Mouse (Mus musculus): ENCODE results near the gene Mtfmt. TPM values are rescaled to one million over a fixed set of nuclear protein-coding genes. Genes with fewer than 3 reads are reported as not detected.

Gene Mtfmt
- total and polyA plus RNA-seq, 3 experiments: 18.1 to 26.3 (median 26.2) TPM

- TF ChIP-seq CHD1 (IDR thresholded peaks at IDR 0.05; ENCODE audit: low read depth, low read length) (no peak), ELF1 (IDR thresholded peaks at IDR 0.05; ENCODE audit: low read depth, low read length) (no peak), POLR2AphosphoS2 (IDR thresholded peaks at IDR 0.05; ENCODE audit: low read depth, low read length) (no peak), MXI1 (IDR thresholded peaks at IDR 0.05; ENCODE audit: low read depth, low read length) (no peak), UBTF (IDR thresholded peaks at IDR 0.05; ENCODE audit: low read depth, low read length) (no peak), POLR2A (IDR thresholded peaks at IDR 0.05; ENCODE audit: low read depth, low read length) (no peak), ZMIZ1 (IDR thresholded peaks at IDR 0.05; ENCODE audit: low read depth, low read length) (no peak), HCFC1 (IDR thresholded peaks at IDR 0.05; ENCODE audit: low read depth, low read length) (no peak), ZC3H11A (IDR thresholded peaks at IDR 0.05; ENCODE audit: low read depth, low read length) (no peak), ZKSCAN1 (IDR thresholded peaks at IDR 0.05; ENCODE audit: borderline replicate concordance, low read depth, low read length) (no peak), JUN (IDR thresholded peaks at IDR 0.05; ENCODE audit: insufficient read depth, low read depth, low read length) (no peak), NELFE (IDR thresholded peaks at IDR 0.05; ENCODE audit: low read depth, low read length) (no peak)
- H3K36me3 ChIP-seq (replicated peaks in 1 of 2; ENCODE audit: control insufficient read depth in 1 of 2, insufficient read depth in 1 of 2, low read length in 1 of 2): no peaks in the 10 kb centered on the region
- H3K4me2 ChIP-seq (ENCODE audit: insufficient read depth, low read depth, poor library complexity, severe bottlenecking): no peak overlapping the region
- no peaks in the 10 kb centered on the region for H3K79me2 ChIP-seq (replicated peaks; ENCODE audit: control insufficient read depth, extremely low read depth, insufficient read depth, poor library complexity, severe bottlenecking)
- H3K9me3 ChIP-seq (replicated peaks; ENCODE audit: low read length): no peaks in the 10 kb centered on the region
- H3K27me3 ChIP-seq (replicated peaks): peaks cover 7% of the 10 kb centered on the region
- no peak overlapping the region for H3K9ac ChIP-seq (ENCODE audit: insufficient read depth, low read depth)
- peaks cover 0 to 6% of the 10 kb centered on the region in 2 experiments; a peak in 1 of 4 replicates for H3K4me1 ChIP-seq (ENCODE audit: control insufficient read depth in 1 of 2, insufficient read depth in 2 of 2)
- dilution Hi-C loops (cut with MboI; ENCODE audit: extremely low pct_ligation_motif_present, extremely low pct_unique_long_range_greater_than_20kb, low sequenced_read_pairs): no loop called here
- H3K27ac ChIP-seq (ENCODE audit: insufficient read depth, low read depth): no peak overlapping the region
- in situ Hi-C loops (cut with MboI; ENCODE audit: low pct_ligation_motif_present, low pct_unique_long_range_greater_than_20kb, low sequenced_read_pairs): no loop called here
- no peak for DNase-seq (ENCODE audit: extremely low read depth)
- H3K4me3 ChIP-seq (replicated peaks in 1 of 3; ENCODE audit: low read depth in 2 of 3, low read length in 2 of 3, poor library complexity in 1 of 3): no peak overlapping the region
Observed at GRCm38 (mm10) chr9:65399934-65400333, 35.6 kb upstream of the Mtfmt start.

GRCm38 (mm10) chr9:65404331-65405183, 31.0 kb upstream of the Mtfmt start:
- Histone ChIP-seq H3K36me3 (replicated peaks in 1 of 2; ENCODE audit: control insufficient read depth in 1 of 2, insufficient read depth in 1 of 2, low read length in 1 of 2) (no peaks in the 10 kb centered on the region), H3K4me2 (ENCODE audit: insufficient read depth, low read depth, poor library complexity, severe bottlenecking) (no peak overlapping the region), H3K9me3 (replicated peaks; ENCODE audit: low read length) (no peaks in the 10 kb centered on the region), H3K4me1 (ENCODE audit: control insufficient read depth in 1 of 2, insufficient read depth in 2 of 2) (no peaks in the 10 kb centered on the region), H3K4me3 (replicated peaks in 1 of 3; ENCODE audit: low read depth in 2 of 3, low read length in 2 of 3, poor library complexity in 1 of 3) (no peak overlapping the region), H3K79me2 (replicated peaks; ENCODE audit: control insufficient read depth, extremely low read depth, insufficient read depth, poor library complexity, severe bottlenecking) (no peaks in the 10 kb centered on the region), H3K27ac (ENCODE audit: insufficient read depth, low read depth) (no peak overlapping the region), H3K9ac (ENCODE audit: insufficient read depth, low read depth) (no peak overlapping the region), H3K27me3 (replicated peaks) (no peaks in the 10 kb centered on the region)
- TF ChIP-seq SIN3A (IDR thresholded peaks at IDR 0.05; ENCODE audit: low read length) (no peak), MXI1 (IDR thresholded peaks at IDR 0.05; ENCODE audit: low read depth, low read length) (no peak), POLR2AphosphoS2 (IDR thresholded peaks at IDR 0.05; ENCODE audit: low read depth, low read length) (no peak), HCFC1 (IDR thresholded peaks at IDR 0.05; ENCODE audit: low read depth, low read length) (no peak), SMC3 (IDR thresholded peaks at IDR 0.05; ENCODE audit: low read depth, low read length) (no peak), CHD1 (IDR thresholded peaks at IDR 0.05; ENCODE audit: low read depth, low read length) (no peak), CTCF (conservative IDR thresholded peaks at IDR 0.05 in 1 of 2, IDR thresholded peaks at IDR 0.05 in 1 of 2; ENCODE audit: low read depth in 2 of 2, low read length in 2 of 2) (no peak), ZKSCAN1 (IDR thresholded peaks at IDR 0.05; ENCODE audit: borderline replicate concordance, low read depth, low read length) (no peak), BHLHE40 (IDR thresholded peaks at IDR 0.05; ENCODE audit: low read depth, low read length) (no peak), ZNF384 (IDR thresholded peaks at IDR 0.05; ENCODE audit: low read depth, low read length) (no peak), ZMIZ1 (IDR thresholded peaks at IDR 0.05; ENCODE audit: low read depth, low read length) (no peak), POLR2A (IDR thresholded peaks at IDR 0.05; ENCODE audit: low read depth, low read length) (no peak), RCOR1 (conservative IDR thresholded peaks at IDR 0.05; ENCODE audit: low read depth, low read length) (no peak), TCF12 (IDR thresholded peaks at IDR 0.05; ENCODE audit: low read depth, low read length) (no peak), TBP (conservative IDR thresholded peaks at IDR 0.05; ENCODE audit: low read depth, low read length) (no peak), MEF2A (IDR thresholded peaks at IDR 0.05; ENCODE audit: borderline replicate concordance, low read depth, low read length) (no peak)
- dilution Hi-C loops (cut with MboI; ENCODE audit: extremely low pct_ligation_motif_present, extremely low pct_unique_long_range_greater_than_20kb, low sequenced_read_pairs) (no loop called here), in situ Hi-C loops (cut with MboI; ENCODE audit: low pct_ligation_motif_present, low pct_unique_long_range_greater_than_20kb, low sequenced_read_pairs) (no loop called here)
- DNase-seq (ENCODE audit: extremely low read depth): no peak

All from CH12.LX (cell line).